Mouse (Mus musculus): ENCODE measurements around the gene Cpeb3. TPM values are rescaled to one million over a fixed set of nuclear protein-coding genes. Genes with fewer than 3 reads are reported as not detected.

Gene Cpeb3
- polyA plus RNA-seq, 1 experiment = 9.1 TPM

DNA sequence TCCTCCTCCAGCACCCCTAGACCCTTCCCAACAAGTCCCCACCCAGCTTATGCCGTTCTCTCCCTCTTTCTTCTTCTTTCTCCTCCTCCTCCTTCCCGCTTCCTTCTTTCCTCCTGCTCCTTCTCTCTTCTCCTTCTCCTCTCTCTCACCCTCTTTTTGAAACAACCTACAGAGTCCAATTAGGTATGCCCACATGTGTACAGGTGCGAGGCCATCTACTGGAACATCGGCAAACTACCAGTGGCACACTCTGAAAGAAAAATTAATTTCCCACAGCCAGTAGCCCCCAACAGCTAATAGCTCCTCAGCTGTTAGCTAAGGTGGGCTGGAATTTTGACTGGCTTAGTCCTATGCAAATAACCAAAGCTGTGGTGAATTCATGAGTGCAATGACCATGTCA lies 139.2 kb downstream of the Cpeb3 start:
- Histone ChIP-seq H3K27ac (ENCODE audit: control insufficient read depth, insufficient read depth, low read depth, low read length, poor library complexity) (no peak overlapping the region), H3K4me3 (replicated peaks; ENCODE audit: control insufficient read depth, low read depth, low read length) (no peak overlapping the region), H3K4me1 (ENCODE audit: control insufficient read depth, insufficient read depth, low read length) (no peaks in the 10 kb centered on the region)
- no peak for TF ChIP-seq POLR2A (IDR thresholded peaks at IDR 0.05; ENCODE audit: borderline replicate concordance, control insufficient read depth, low read depth, low read length)
- TF ChIP-seq CTCF (IDR thresholded peaks at IDR 0.05; ENCODE audit: control insufficient read depth, insufficient read depth, low read length) = no peak
- WGBS = 75% methylated on average over 4 of the region's 4 CpGs

GRCm38 (mm10) chr19:37060078-37060477 lies 148.3 kb downstream of the Cpeb3 start:
- 80% methylated on average over 4 of the region's 4 CpGs for WGBS
- no peak for TF ChIP-seq POLR2A (IDR thresholded peaks at IDR 0.05; ENCODE audit: borderline replicate concordance, control insufficient read depth, low read depth, low read length)
- TF ChIP-seq CTCF (IDR thresholded peaks at IDR 0.05; ENCODE audit: control insufficient read depth, insufficient read depth, low read length) = no peak
- Histone ChIP-seq H3K27ac (ENCODE audit: control insufficient read depth, insufficient read depth, low read depth, low read length, poor library complexity) (no peak overlapping the region), H3K4me3 (replicated peaks; ENCODE audit: control insufficient read depth, low read depth, low read length) (no peak overlapping the region), H3K4me1 (ENCODE audit: control insufficient read depth, insufficient read depth, low read length) (no peaks in the 10 kb centered on the region; the same call in 1 of the 2 replicates)

DNA sequence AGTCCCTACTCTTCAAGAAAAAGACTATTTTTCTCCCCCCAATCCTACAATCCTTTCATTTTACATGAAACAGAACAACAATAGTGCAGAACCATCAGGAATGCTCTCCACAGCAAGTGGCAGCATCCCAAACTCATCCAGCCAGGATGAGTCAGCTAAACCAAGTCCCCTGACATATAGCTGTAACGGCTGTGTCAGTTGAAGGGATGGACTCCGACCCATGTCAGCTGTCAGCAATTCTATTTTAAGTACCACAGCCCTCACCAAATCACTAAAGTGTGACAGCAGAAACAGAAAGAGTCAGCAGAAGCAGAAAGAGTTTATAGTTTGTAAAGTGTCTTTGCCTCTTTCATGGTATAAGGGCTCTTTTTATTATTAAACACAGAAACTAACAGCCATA lies 148.8 kb downstream of the Cpeb3 start:
- WGBS = 9% methylated on average over 2 of the region's 2 CpGs
- Histone ChIP-seq H3K27ac (ENCODE audit: control insufficient read depth, insufficient read depth, low read depth, low read length, poor library complexity) (no peak overlapping the region), H3K4me3 (replicated peaks; ENCODE audit: control insufficient read depth, low read depth, low read length) (no peak overlapping the region), H3K4me1 (ENCODE audit: control insufficient read depth, insufficient read depth, low read length) (no peaks in the 10 kb centered on the region; the same call in 1 of the 2 replicates)
- no peak for TF ChIP-seq CTCF (IDR thresholded peaks at IDR 0.05; ENCODE audit: control insufficient read depth, insufficient read depth, low read length)
- no peak for TF ChIP-seq POLR2A (IDR thresholded peaks at IDR 0.05; ENCODE audit: borderline replicate concordance, control insufficient read depth, low read depth, low read length)

- no peak for TF ChIP-seq POLR2A (IDR thresholded peaks at IDR 0.05; ENCODE audit: borderline replicate concordance, control insufficient read depth, low read depth, low read length)
- H3K4me3 ChIP-seq (replicated peaks; ENCODE audit: control insufficient read depth, low read depth, low read length) = no peak overlapping the region
- no peak overlapping the region for H3K27ac ChIP-seq (ENCODE audit: control insufficient read depth, insufficient read depth, low read depth, low read length, poor library complexity)
- WGBS = 68% methylated on average over 8 of the region's 8 CpGs
- H3K4me1 ChIP-seq (ENCODE audit: control insufficient read depth, insufficient read depth, low read length) = no peaks in the 10 kb centered on the region; the same call in 1 of the 2 replicates
These were observed 151.1 kb downstream of the Cpeb3 start for GRCm38 (mm10) chr19:37057161-37057905.

GRCm38 (mm10) chr19:37055976-37056556 lies 152.3 kb downstream of the Cpeb3 start:
- Histone ChIP-seq H3K27ac (ENCODE audit: control insufficient read depth, insufficient read depth, low read depth, low read length, poor library complexity) (no peak overlapping the region), H3K4me1 (ENCODE audit: control insufficient read depth, insufficient read depth, low read length) (no peaks in the 10 kb centered on the region; the same call in 1 of the 2 replicates), H3K4me3 (replicated peaks; ENCODE audit: control insufficient read depth, low read depth, low read length) (no peak overlapping the region)
- 47% methylated on average over 4 of the region's 4 CpGs for WGBS
- TF ChIP-seq CTCF (IDR thresholded peaks at IDR 0.05; ENCODE audit: control insufficient read depth, insufficient read depth, low read length) = no peak
- no peak for TF ChIP-seq POLR2A (IDR thresholded peaks at IDR 0.05; ENCODE audit: borderline replicate concordance, control insufficient read depth, low read depth, low read length)

GRCm38 (mm10) chr19:37050643-37051345 lies 157.6 kb downstream of the Cpeb3 start:
- TF ChIP-seq CTCF (IDR thresholded peaks at IDR 0.05; ENCODE audit: control insufficient read depth, insufficient read depth, low read length) (no peak), POLR2A (IDR thresholded peaks at IDR 0.05; ENCODE audit: borderline replicate concordance, control insufficient read depth, low read depth, low read length) (no peak)
- Histone ChIP-seq H3K27ac (ENCODE audit: control insufficient read depth, insufficient read depth, low read depth, low read length, poor library complexity) (no peak overlapping the region), H3K4me3 (replicated peaks; ENCODE audit: control insufficient read depth, low read depth, low read length) (no peak overlapping the region), H3K4me1 (ENCODE audit: control insufficient read depth, insufficient read depth, low read length) (no peaks in the 10 kb centered on the region)
- 75% methylated on average over 4 of the region's 4 CpGs for WGBS

DNA sequence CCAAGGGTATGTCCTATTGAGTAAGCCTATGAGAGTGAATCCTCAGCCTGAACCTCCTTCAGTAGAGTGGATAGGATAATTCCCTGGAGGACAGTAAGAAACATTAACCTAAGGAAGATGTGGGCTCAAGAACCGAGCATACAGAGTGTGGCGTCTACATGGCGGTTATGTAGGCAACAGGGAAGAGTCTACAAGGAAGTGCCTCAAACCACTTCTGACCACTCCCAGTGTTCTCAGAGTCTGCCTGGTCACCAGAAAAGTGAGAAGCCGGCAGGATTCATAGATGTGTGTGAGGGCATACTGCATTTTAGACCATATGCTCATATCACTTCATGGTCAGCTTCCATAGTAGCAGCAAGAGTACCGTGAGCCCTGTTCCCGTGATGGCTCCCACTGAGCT lies 159.9 kb downstream of the Cpeb3 start:
- no peak overlapping the region; the same call in 1 of the 2 replicates for H3K27ac ChIP-seq (ENCODE audit: control insufficient read depth, insufficient read depth, low read depth, low read length, poor library complexity)
- H3K4me3 ChIP-seq (replicated peaks; ENCODE audit: control insufficient read depth, low read depth, low read length) = no peak overlapping the region
- WGBS = 63% methylated on average over 6 of the region's 6 CpGs
- H3K4me1 ChIP-seq (ENCODE audit: control insufficient read depth, insufficient read depth, low read length) = no peaks in the 10 kb centered on the region
- TF ChIP-seq CTCF (IDR thresholded peaks at IDR 0.05; ENCODE audit: control insufficient read depth, insufficient read depth, low read length) (no peak), POLR2A (IDR thresholded peaks at IDR 0.05; ENCODE audit: borderline replicate concordance, control insufficient read depth, low read depth, low read length) (no peak)

DNA sequence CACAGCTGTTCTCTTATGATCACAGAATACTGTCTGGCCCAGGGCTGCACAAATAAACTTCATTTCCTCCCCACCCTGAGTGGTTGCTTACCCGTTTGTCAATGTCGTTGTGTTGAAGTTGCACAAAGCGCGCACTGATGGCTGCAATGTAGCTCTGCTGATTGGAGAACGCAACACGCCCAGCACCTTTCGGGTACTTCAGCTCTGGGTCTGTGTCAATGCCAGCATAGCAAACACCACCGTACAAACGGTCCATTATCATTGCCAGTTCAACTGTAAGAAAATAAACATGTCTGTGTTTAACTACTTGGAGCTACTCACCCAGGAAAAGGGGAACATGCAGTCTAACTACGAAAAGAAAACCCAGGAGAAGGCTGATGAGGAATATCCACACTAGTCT lies 164.0 kb downstream of the Cpeb3 start:
- 87% methylated on average over 10 of the region's 10 CpGs for WGBS
- Histone ChIP-seq H3K27ac (ENCODE audit: control insufficient read depth, insufficient read depth, low read depth, low read length, poor library complexity) (no peak overlapping the region), H3K4me3 (replicated peaks; ENCODE audit: control insufficient read depth, low read depth, low read length) (no peak overlapping the region), H3K4me1 (ENCODE audit: control insufficient read depth, insufficient read depth, low read length) (no peaks in the 10 kb centered on the region)
- TF ChIP-seq POLR2A (IDR thresholded peaks at IDR 0.05; ENCODE audit: borderline replicate concordance, control insufficient read depth, low read depth, low read length) (no peak), CTCF (IDR thresholded peaks at IDR 0.05; ENCODE audit: control insufficient read depth, insufficient read depth, low read length) (no peak)

Data from bone marrow, adult 2 months (tissue).